Comparison of ENCODE assay signal across 27 mouse cellular contexts in the genomic region with DNA sequence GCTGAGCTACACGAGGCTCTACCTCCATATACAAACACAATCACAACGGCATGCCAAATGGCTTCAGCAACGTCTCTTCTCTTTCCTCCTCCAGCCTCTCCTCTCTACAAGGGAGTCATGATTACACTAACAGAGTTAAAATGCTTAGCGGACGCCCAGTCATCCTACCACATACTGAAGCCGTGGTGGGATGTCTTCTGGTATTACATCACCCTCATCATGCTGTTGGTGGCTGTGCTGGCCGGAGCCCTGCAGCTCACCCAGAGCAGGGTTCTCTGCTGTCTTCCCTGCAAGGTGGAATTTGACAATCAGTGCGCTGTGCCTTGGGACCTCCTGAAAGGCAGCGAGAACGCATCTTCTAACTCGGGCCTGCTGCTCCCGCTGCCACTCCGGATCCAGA.
"Had no signal": no experiment of that assay in that cellular context is flagged by ENCODE, and none has a peak within 500 bp of the region (broad histone marks: within the 10 kb centered on the region; RNA-seq: fewer than 3 reads in every experiment).

No protein-coding gene starts in this region.

- H3K27ac ChIP-seq: heart, embryonic 10.5 days; hindbrain, embryonic 10.5 days; hindbrain, embryonic 12.5 days; hindbrain, embryonic 14.5 days; intestine, embryonic 15.5 days; kidney, embryonic 15.5 days; kidney, postnatal 0 days; left cerebral cortex, adult 2 months; limb, embryonic 10.5 days; limb, embryonic 12.5 days; liver, embryonic 13.5 days had no signal

- ATAC-seq: hindbrain, embryonic 16.5 days; inflammation-experienced regulatory T-cells, adult 6 months; intestine, embryonic 15.5 days had no signal

- H3K9me3 ChIP-seq: heart, embryonic 10.5 days; heart, embryonic 12.5 days; hindbrain, embryonic 12.5 days; intestine, embryonic 15.5 days; limb, embryonic 10.5 days; liver, embryonic 13.5 days had no signal

- H3K9ac ChIP-seq: heart, embryonic 12.5 days; hindbrain, embryonic 12.5 days; hindbrain, embryonic 14.5 days; intestine, embryonic 15.5 days; kidney, embryonic 15.5 days; limb, embryonic 12.5 days; liver, embryonic 13.5 days had no signal

- DNase-seq: gastrocnemius, postnatal 14 days; gastrocnemius, postnatal 36 days; heart, adult 18-20 months; heart, postnatal 10 days; heart, postnatal 4 days; kidney, adult 11 months; kidney, adult 2 months; kidney, adult 9 months; kidney, postnatal 14 days; kidney, postnatal 36 days; layer of hippocampus, adult 9-11 months; liver; liver, embryonic 13.5 days had no signal

- H3K4me3 ChIP-seq: heart, embryonic 10.5 days; heart, embryonic 12.5 days; hindbrain, embryonic 10.5 days; hindbrain, embryonic 12.5 days; intestine, embryonic 15.5 days; kidney, embryonic 15.5 days; left cerebral cortex, adult 2 months; limb, embryonic 10.5 days; limb, embryonic 12.5 days; liver, embryonic 13.5 days had no signal

- H3K4me2 ChIP-seq: heart, embryonic 12.5 days; hindbrain, embryonic 12.5 days; hindbrain, embryonic 14.5 days; intestine, embryonic 15.5 days; kidney, embryonic 15.5 days; limb, embryonic 12.5 days; liver, embryonic 11.5 days; liver, embryonic 13.5 days had no signal

- H3K27me3 ChIP-seq: heart, embryonic 12.5 days; hindbrain, embryonic 12.5 days; intestine, embryonic 15.5 days; kidney, embryonic 15.5 days; liver, embryonic 13.5 days had no signal

- H3K4me1 ChIP-seq: heart, embryonic 10.5 days; heart, embryonic 12.5 days; hindbrain, embryonic 10.5 days; hindbrain, embryonic 12.5 days; intestine, embryonic 15.5 days; kidney, embryonic 15.5 days; limb, embryonic 10.5 days; limb, embryonic 12.5 days; liver, embryonic 13.5 days had no signal
